Mouse (Mus musculus) thymus, adult 2 months (tissue): Measurements from ENCODE around the gene Gas6. TPM values are rescaled to one million over a fixed set of nuclear protein-coding genes. Genes with fewer than 3 reads are reported as not detected.

ENCODE experiments used
- DNase-seq: peaks from one replicate; pipeline ENCODE4 v3.0.0; 2021
- H3K27ac ChIP-seq: fragments of 200-500 bp; 2 replicates; pipeline ENCODE4 v1.5.1; 2012; ENCODE audit warnings: low read length, control low read depth; ENCODE audit not compliant: control insufficient read depth, insufficient read depth
- H3K27me3 ChIP-seq: fragments of 200-500 bp; 2 replicates; pipeline ENCODE4 v1.6.1; 2012; ENCODE audit warnings: mild to moderate bottlenecking, low read length, moderate library complexity, mixed read lengths; ENCODE audit not compliant: control insufficient read depth, insufficient read depth
- H3K36me3 ChIP-seq: fragments of 200-500 bp; 2 replicates; pipeline ENCODE4 v1.6.1; 2012; ENCODE audit warnings: mild to moderate bottlenecking, low read length, moderate library complexity; ENCODE audit not compliant: control insufficient read depth, insufficient read depth
- H3K4me1 ChIP-seq: fragments of 200-500 bp; replicated peaks from 2 replicates; pipeline ENCODE4 v1.6.1; 2012; ENCODE audit warnings: low read length; ENCODE audit not compliant: control insufficient read depth, insufficient read depth
- H3K4me3 ChIP-seq: fragments of 200-500 bp; 2 replicates; pipeline ENCODE4 v1.5.1; 2012; ENCODE audit warnings: mild to moderate bottlenecking, low read length, control low read depth, moderate library complexity; ENCODE audit not compliant: control insufficient read depth, insufficient read depth
- CTCF ChIP-seq: fragments of 200-500 bp; IDR thresholded peaks from 2 replicates; pipeline ENCODE4 v1.5.1; 2012; ENCODE audit warnings: mild to moderate bottlenecking, control low read depth, low read length, moderate library complexity, borderline replicate concordance; ENCODE audit not compliant: control insufficient read depth, poor library complexity, insufficient read depth; ENCODE audit errors: extremely low read depth
- POLR2A ChIP-seq: fragments of 200-500 bp; IDR thresholded peaks from 2 replicates; pipeline ENCODE4 v1.6.1; 2012; ENCODE audit warnings: mild to moderate bottlenecking, low read length, control low read depth, moderate library complexity; ENCODE audit not compliant: control insufficient read depth, poor library complexity, insufficient read depth; ENCODE audit errors: extremely low read depth
- WGBS: fragments of 180-500 bp; shearing (Covaris S2); methylation state at CpG from one replicate; pipeline ENCODE4 v1.1.7; 2018; 5-methylcytosine and 5-hydroxymethylcytosine counted together
- polyA plus RNA-seq: library from polyadenylated mRNA; depleted of rRNA; stranded (reverse); fragments of >200 nt; gene quantifications from 2 replicates; pipeline ENCODE4 v1.2.3, GENCODE M21; 2012

The Gas6 gene
- polyA plus RNA-seq, 1 experiment: 163 TPM

GRCm38 (mm10) chr8:13433130-13433529 lies 61.2 kb downstream of the Gas6 start:
- no peak overlapping the region for H3K4me3 ChIP-seq
- peaks cover 28% of the 10 kb centered on the region for H3K4me1 ChIP-seq
- no peaks in the 10 kb centered on the region for H3K36me3 ChIP-seq
- no peak for DNase-seq
- peaks cover 6% of the 10 kb centered on the region; the same call in 1 of the 2 replicates for H3K27me3 ChIP-seq
- TF ChIP-seq CTCF: no peak
- no peak for TF ChIP-seq POLR2A
- no peak overlapping the region for H3K27ac ChIP-seq
- 17% methylated on average over 5 of the region's 5 CpGs for WGBS

GRCm38 (mm10) chr8:13430866-13431265 lies 63.4 kb downstream of the Gas6 start:
- Histone ChIP-seq H3K27ac (no peak overlapping the region), H3K4me3 (no peak overlapping the region), H3K36me3 (no peaks in the 10 kb centered on the region), H3K27me3 (peaks cover 6% of the 10 kb centered on the region; the same call in 1 of the 2 replicates), H3K4me1 (peaks cover 42% of the 10 kb centered on the region)
- TF ChIP-seq POLR2A (no peak), CTCF (no peak)
- no peak for DNase-seq

GRCm38 (mm10) chr8:13430412-13430811 lies 63.9 kb downstream of the Gas6 start:
- TF ChIP-seq POLR2A (no peak), CTCF (no peak)
- Histone ChIP-seq H3K4me1 (peaks cover 42% of the 10 kb centered on the region), H3K27me3 (peaks cover 2% of the 10 kb centered on the region; the same call in 1 of the 2 replicates), H3K36me3 (no peaks in the 10 kb centered on the region), H3K4me3 (no peak overlapping the region), H3K27ac (no peak overlapping the region)
- 84% methylated on average over 7 of the region's 7 CpGs for WGBS
- no peak for DNase-seq

- 4% methylated on average over 9 of the region's 9 CpGs for WGBS
Observed at GRCm38 (mm10) chr8:13428156-13428555, 66.1 kb downstream of the Gas6 start.

GRCm38 (mm10) chr8:13427351-13427750 lies 66.9 kb downstream of the Gas6 start:
- no peak for DNase-seq
- no peaks in the 10 kb centered on the region for H3K36me3 ChIP-seq
- H3K4me3 ChIP-seq: no peak overlapping the region
- no peak overlapping the region for H3K27ac ChIP-seq
- TF ChIP-seq POLR2A: no peak
- no peaks in the 10 kb centered on the region for H3K27me3 ChIP-seq
- peaks cover 37% of the 10 kb centered on the region for H3K4me1 ChIP-seq
- 21% methylated on average over 6 of the region's 6 CpGs for WGBS

More at GRCm38 (mm10) chr8:13428156-13428555, 66.1 kb downstream of the Gas6 start:
- peak; percentile 73 for DNase-seq
- H3K27ac ChIP-seq: peak overlapping the region; percentile 88
- TF ChIP-seq POLR2A (no peak), CTCF (no peak)
- peaks cover 42% of the 10 kb centered on the region for H3K4me1 ChIP-seq
- no peaks in the 10 kb centered on the region for H3K27me3 ChIP-seq
- no peaks in the 10 kb centered on the region for H3K36me3 ChIP-seq
- no peak overlapping the region for H3K4me3 ChIP-seq

GRCm38 (mm10) chr8:13420970-13421369 lies 73.3 kb downstream of the Gas6 start:
- no peak for DNase-seq
- TF ChIP-seq POLR2A (no peak), CTCF (no peak)
- H3K4me1 ChIP-seq: no peaks in the 10 kb centered on the region
- WGBS: 94% methylated on average over 6 of the region's 6 CpGs
- H3K4me3 ChIP-seq: no peak overlapping the region
- H3K27ac ChIP-seq: no peak overlapping the region
- no peaks in the 10 kb centered on the region for H3K27me3 ChIP-seq
- H3K36me3 ChIP-seq: no peaks in the 10 kb centered on the region

- TF ChIP-seq CTCF (no peak), POLR2A (no peak)
- Histone ChIP-seq H3K4me3 (no peak overlapping the region), H3K27me3 (no peaks in the 10 kb centered on the region), H3K4me1 (no peaks in the 10 kb centered on the region), H3K36me3 (no peaks in the 10 kb centered on the region), H3K27ac (no peak overlapping the region)
- 90% methylated on average over 2 of the region's 2 CpGs for WGBS
- DNase-seq: no peak
Observed at GRCm38 (mm10) chr8:13419111-13419639, 75.1 kb downstream of the Gas6 start.
